11 mouse cellular contexts compared by ENCODE assay signal in the genomic region with DNA sequence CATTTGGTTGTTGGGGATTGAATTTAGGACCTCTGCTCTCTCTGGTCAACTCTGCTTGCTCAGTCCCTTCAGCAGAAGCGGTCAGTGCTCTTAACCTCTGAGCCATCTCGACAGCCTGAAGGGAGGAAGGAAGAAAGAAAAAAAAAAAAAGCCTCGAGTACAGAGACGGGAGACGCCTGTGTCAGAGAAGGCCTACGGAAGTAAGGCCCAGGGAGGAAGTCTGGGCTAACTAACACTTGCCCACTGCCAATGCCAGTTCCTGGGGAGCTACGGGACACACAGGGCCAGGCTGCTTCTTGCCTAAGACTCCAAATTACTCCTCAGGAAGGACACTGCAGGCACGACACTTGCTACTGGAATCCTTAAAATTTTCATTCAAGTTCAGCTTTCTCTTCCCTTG. TPM values are rescaled to one million over a fixed set of nuclear protein-coding genes. Genes with fewer than 3 reads are reported as not detected.
DNase-seq lines count a peak whose midpoint lies in the region; ATAC-seq and TF ChIP-seq lines count a peak whose summit lies in the region.
"Had no signal": no experiment of that assay in that cellular context is flagged by ENCODE, and none has a peak within 500 bp of the region (broad histone marks: within the 10 kb centered on the region; RNA-seq: fewer than 3 reads in every experiment).

No protein-coding gene starts in this region.

- no peak for ATAC-seq in hindbrain, postnatal 0 days
- no peak for ATAC-seq in hindbrain, embryonic 11.5 days (ENCODE audit: low FRiP score)
- no peak; the same call in 1 of the 2 replicates for ATAC-seq in heart, embryonic 16.5 days (replicated peaks; ENCODE audit: extremely low read depth, insufficient read depth, low FRiP score)
- ATAC-seq in neutrophil, adult 5-6 weeks (ENCODE audit: extremely low read depth, insufficient number of reproducible peaks, low FRiP score, poor library complexity, severe bottlenecking) = peak; percentile 48; the same call in 1 of the 2 replicates
- ATAC-seq: intestine, postnatal 0 days had no signal

- WGBS in hindbrain, postnatal 0 days = 73% methylated on average over 8 of the region's 8 CpGs
- WGBS in hindbrain, embryonic 11.5 days = 68% methylated on average over 8 of the region's 8 CpGs
- 48% methylated on average over 8 of the region's 8 CpGs for WGBS in heart, embryonic 16.5 days

- no peak overlapping the region for H3K4me2 ChIP-seq in hindbrain, postnatal 0 days (ENCODE audit: low read depth, low read length)
- H3K4me2 ChIP-seq in hindbrain, embryonic 11.5 days (replicated peaks; ENCODE audit: low read depth, low read length) = no peak overlapping the region
- H3K4me2 ChIP-seq in heart, embryonic 16.5 days (ENCODE audit: low read depth, low read length) = no peak overlapping the region
- H3K4me2 ChIP-seq: limb, embryonic 12.5 days had no signal

- H3K36me3 ChIP-seq in hindbrain, postnatal 0 days (ENCODE audit: insufficient read depth, low read length) = no peaks in the 10 kb centered on the region
- no peaks in the 10 kb centered on the region for H3K36me3 ChIP-seq in hindbrain, embryonic 11.5 days (ENCODE audit: control insufficient read depth, insufficient read depth, low read length)
- H3K36me3 ChIP-seq in heart, embryonic 16.5 days (ENCODE audit: control insufficient read depth, insufficient read depth) = no peaks in the 10 kb centered on the region
- H3K36me3 ChIP-seq: limb, embryonic 12.5 days had no signal

- H3K4me3 ChIP-seq in hindbrain, postnatal 0 days (ENCODE audit: low read length) = no peak overlapping the region
- no peak overlapping the region for H3K4me3 ChIP-seq in hindbrain, embryonic 11.5 days (ENCODE audit: low read depth, low read length)
- H3K4me3 ChIP-seq in heart, embryonic 16.5 days (ENCODE audit: low read length) = no peak overlapping the region
- H3K4me3 ChIP-seq: limb, embryonic 12.5 days had no signal

- no peak for DNase-seq in hindbrain, postnatal 0 days (ENCODE audit: low spot score)
- DNase-seq in hindbrain, embryonic 11.5 days (ENCODE audit: low spot score) = no peak
- DNase-seq in spleen, postnatal 36 days (ENCODE audit: low spot score in 2 of 2) = peak; percentile 24 to 29
- DNase-seq in spleen, adult 12 weeks (ENCODE audit: low spot score) = no peak
- no peak for DNase-seq in cerebellum, postnatal 25 days
- no peak for DNase-seq in embryo, embryonic 11 days
- DNase-seq: right cerebral cortex, postnatal 14 days had no signal

- no peak for TF ChIP-seq CTCF in hindbrain, postnatal 0 days (IDR thresholded peaks at IDR 0.05; ENCODE audit: low read depth)

- H3K4me1 ChIP-seq in hindbrain, postnatal 0 days (ENCODE audit: insufficient read depth, low read length) = no peaks in the 10 kb centered on the region; the same call in 1 of the 2 replicates
- no peaks in the 10 kb centered on the region; the same call in 1 of the 2 replicates for H3K4me1 ChIP-seq in hindbrain, embryonic 11.5 days (replicated peaks; ENCODE audit: control insufficient read depth, insufficient read depth, low read length)
- no peaks in the 10 kb centered on the region for H3K4me1 ChIP-seq in heart, embryonic 16.5 days (ENCODE audit: control insufficient read depth, insufficient read depth, low read length)

- peak overlapping the region; percentile 27; the same call in 1 of the 2 replicates for H3K27ac ChIP-seq in hindbrain, postnatal 0 days
- no peak overlapping the region for H3K27ac ChIP-seq in hindbrain, embryonic 11.5 days (ENCODE audit: low read depth, low read length)
- peak overlapping the region; percentile 45; the same call in 1 of the 2 replicates for H3K27ac ChIP-seq in heart, embryonic 16.5 days (ENCODE audit: low read length)

- H3K9ac ChIP-seq in hindbrain, postnatal 0 days (replicated peaks; ENCODE audit: low read length) = no peak overlapping the region
- H3K9ac ChIP-seq in hindbrain, embryonic 11.5 days (ENCODE audit: low read depth, low read length) = no peak overlapping the region
- H3K9ac ChIP-seq in heart, embryonic 16.5 days (ENCODE audit: low read length) = no peak overlapping the region
- H3K9ac ChIP-seq: limb, embryonic 12.5 days had no signal

- no peaks in the 10 kb centered on the region for H3K27me3 ChIP-seq in hindbrain, postnatal 0 days (ENCODE audit: insufficient read depth, low read length)
- no peaks in the 10 kb centered on the region for H3K27me3 ChIP-seq in hindbrain, embryonic 11.5 days (ENCODE audit: control insufficient read depth, insufficient read depth, low read length)
- no peaks in the 10 kb centered on the region for H3K27me3 ChIP-seq in heart, embryonic 16.5 days (ENCODE audit: control insufficient read depth, insufficient read depth, low read length)
- H3K27me3 ChIP-seq: limb, embryonic 12.5 days had no signal

- no peaks in the 10 kb centered on the region for H3K9me3 ChIP-seq in hindbrain, postnatal 0 days (ENCODE audit: low read length)
- H3K9me3 ChIP-seq in hindbrain, embryonic 11.5 days (ENCODE audit: control insufficient read depth, low read length) = no peaks in the 10 kb centered on the region
- H3K9me3 ChIP-seq in heart, embryonic 16.5 days (replicated peaks; ENCODE audit: control insufficient read depth, low read length) = no peaks in the 10 kb centered on the region
- H3K9me3 ChIP-seq: limb, embryonic 12.5 days had no signal

RNA-seq across cellular contexts. Expression of a gene that starts 15.1 kb away (rescaled TPM):
- total RNA-seq in hindbrain, postnatal 0 days (2014; rRNA removed) = 4.3 and 4.8 TPM in 2 replicates
- polyA plus RNA-seq in hindbrain, postnatal 0 days (2015; fragmentation: Nextera tagmentation; extraction: Ambion mirVana) = 2.1 and 2.3 TPM in 2 replicates
- 3.2 and 3.9 TPM in 2 replicates for polyA plus RNA-seq in hindbrain, embryonic 11.5 days (2014; fragmentation: Nextera tagmentation; extraction: Ambion mirVana)
- polyA plus RNA-seq in heart, embryonic 16.5 days (2015; fragmentation: Nextera tagmentation; extraction: Ambion mirVana) = 1.6 and 2.2 TPM in 2 replicates
- total RNA-seq in neutrophil, adult 5-6 weeks (2017) = 11.4 and 12.6 TPM in 2 replicates

Comparison
In these comparisons a context has a peak if more than half of its experiments do, and no peak if none do; other contexts are left out.
1. DNase-seq: peak in spleen, postnatal 36 days (2 of 2); none in hindbrain, postnatal 0 days (single experiment), hindbrain, embryonic 11.5 days (single experiment), spleen, adult 12 weeks (single experiment), cerebellum, postnatal 25 days (0 of 2) and embryo, embryonic 11 days (single experiment).